Mouse (Mus musculus): ENCODE measurements around the gene Olfr1410. TPM values are rescaled to one million over a fixed set of nuclear protein-coding genes. Genes with fewer than 3 reads are reported as not detected.

Gene Olfr1410
- not detected for total RNA-seq (2021)

GRCm38 (mm10) chr1:92605482-92605881 is at the start of gene Olfr1410:
Olfr1410 (plus strand) TSS chr1:92605782.
- no peak for DNase-seq

GRCm38 (mm10) chr1:92571022-92571421 is 34.6 kb upstream of the Olfr1410 start, which contains the start of gene Olfr1413:
Olfr1413 (plus strand) TSS chr1:92571322.
- DNase-seq: no peak

GRCm38 (mm10) chr1:92585479-92585878 is 20.1 kb upstream of the Olfr1410 start, which contains the start of gene Olfr1412:
Olfr1412 (plus strand) TSS chr1:92585779.
- no peak for DNase-seq

GRCm38 (mm10) chr1:92594111-92594510 is 11.5 kb upstream of the Olfr1410 start, which contains the start of gene Olfr1411:
Olfr1411 (plus strand) TSS chr1:92594411.
- no peak for DNase-seq

GRCm38 (mm10) chr1:92596019-92596418 is 9.6 kb upstream of the Olfr1410 start:
- no peak for DNase-seq

GRCm38 (mm10) chr1:92607711-92608110 is 2.1 kb downstream of the Olfr1410 start:
- no peak for DNase-seq

- DNase-seq: peak; percentile 62
These were observed 5.4 kb downstream of the Olfr1410 start for GRCm38 (mm10) chr1:92611008-92611407.

GRCm38 (mm10) chr1:92613175-92613574 is 7.6 kb downstream of the Olfr1410 start:
- no peak for DNase-seq

- DNase-seq: no peak
These were observed 8.9 kb downstream of the Olfr1410 start for GRCm38 (mm10) chr1:92614516-92614915.

- no peak for DNase-seq
These were observed 10.5 kb downstream of the Olfr1410 start for GRCm38 (mm10) chr1:92616046-92616445.

GRCm38 (mm10) chr1:92617488-92617887 is 11.9 kb downstream of the Olfr1410 start, which contains the start of gene Olfr12:
Olfr12 (plus strand) TSS chr1:92617788.
- DNase-seq: no peak

GRCm38 (mm10) chr1:92618360-92618759 is 12.8 kb downstream of the Olfr1410 start:
- no peak for DNase-seq

GRCm38 (mm10) chr1:92628227-92628626 is 22.6 kb downstream of the Olfr1410 start:
- no peak for DNase-seq

- no peak for DNase-seq
These were observed 26.6 kb downstream of the Olfr1410 start for GRCm38 (mm10) chr1:92632196-92632595.

GRCm38 (mm10) chr1:92632948-92633347 is 27.4 kb downstream of the Olfr1410 start:
- DNase-seq: no peak

GRCm38 (mm10) chr1:92633726-92634125 is 28.1 kb downstream of the Olfr1410 start:
- DNase-seq: no peak

GRCm38 (mm10) chr1:92634569-92634968 is 29.0 kb downstream of the Olfr1410 start:
- DNase-seq: no peak

- DNase-seq: peak; percentile 5
These were observed 29.5 kb downstream of the Olfr1410 start for GRCm38 (mm10) chr1:92634976-92635599.

- peak; percentile 3 for DNase-seq
These were observed 30.4 kb downstream of the Olfr1410 start for GRCm38 (mm10) chr1:92636015-92636414.

- DNase-seq: no peak
These were observed 31.1 kb downstream of the Olfr1410 start for GRCm38 (mm10) chr1:92636676-92637075.

- DNase-seq: peak; percentile 3
These were observed 32.1 kb downstream of the Olfr1410 start for GRCm38 (mm10) chr1:92637501-92638172.

- peak; percentile 3 for DNase-seq
These were observed 32.6 kb downstream of the Olfr1410 start for GRCm38 (mm10) chr1:92638181-92638580.

- peak; percentile 1 for DNase-seq
These were observed 33.2 kb downstream of the Olfr1410 start for GRCm38 (mm10) chr1:92638736-92639135.

- DNase-seq: no peak
These were observed 34.8 kb downstream of the Olfr1410 start for GRCm38 (mm10) chr1:92640393-92640792.

Measured in heart, postnatal 4 days (tissue).